In the genomic region with DNA sequence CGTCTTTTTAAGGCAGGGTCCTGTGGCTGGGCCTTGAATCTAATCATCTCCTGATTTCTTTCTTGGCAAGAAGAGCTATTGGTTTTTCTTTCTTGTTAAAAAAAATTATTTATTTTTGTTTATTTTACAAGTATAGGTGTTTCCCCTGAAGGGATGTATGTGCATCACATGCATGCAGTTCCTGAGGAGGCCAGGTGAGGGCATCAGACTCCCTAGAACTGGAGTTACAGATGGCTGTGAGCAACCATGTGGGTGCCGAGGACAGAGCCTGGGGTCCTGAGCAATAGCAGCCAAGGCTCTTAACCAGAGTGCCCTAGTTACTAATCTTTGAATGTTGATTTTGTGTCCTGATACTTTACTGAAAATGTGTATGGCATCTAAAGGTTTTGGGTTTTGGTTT, we compare ENCODE assay signal across 24 mouse cellular contexts. TPM values are rescaled to one million over a fixed set of nuclear protein-coding genes. Genes with fewer than 3 reads are reported as not detected.
DNase-seq lines count a peak whose midpoint lies in the region; ATAC-seq and TF ChIP-seq lines count a peak whose summit lies in the region.
"Had no signal": no experiment of that assay in that cellular context is flagged by ENCODE, and none has a peak within 500 bp of the region (broad histone marks: within the 10 kb centered on the region; RNA-seq: fewer than 3 reads in every experiment).

No protein-coding gene starts in this region.

- no peaks in the 10 kb centered on the region for H3K9me3 ChIP-seq in hindbrain, embryonic 13.5 days
- H3K9me3 ChIP-seq: forebrain, embryonic 15.5 days; intestine, embryonic 15.5 days; limb, embryonic 10.5 days; limb, embryonic 15.5 days had no signal

- H3K36me3 ChIP-seq in hindbrain, embryonic 13.5 days = no peaks in the 10 kb centered on the region
- H3K36me3 ChIP-seq: embryonic facial prominence, embryonic 12.5 days; forebrain, embryonic 15.5 days; intestine, embryonic 15.5 days; limb, embryonic 10.5 days; limb, embryonic 15.5 days had no signal

- no peaks in the 10 kb centered on the region for H3K27me3 ChIP-seq in hindbrain, embryonic 13.5 days
- H3K27me3 ChIP-seq: embryonic facial prominence, embryonic 12.5 days; forebrain, embryonic 15.5 days; intestine, embryonic 15.5 days; limb, embryonic 15.5 days had no signal

- H3K4me2 ChIP-seq in hindbrain, embryonic 13.5 days = no peak overlapping the region
- H3K4me2 ChIP-seq: embryonic facial prominence, embryonic 12.5 days; forebrain, embryonic 15.5 days; intestine, embryonic 15.5 days; limb, embryonic 15.5 days had no signal

- no peak overlapping the region for H3K9ac ChIP-seq in hindbrain, embryonic 13.5 days
- H3K9ac ChIP-seq: embryonic facial prominence, embryonic 12.5 days; forebrain, embryonic 15.5 days; intestine, embryonic 15.5 days; limb, embryonic 15.5 days had no signal

- no peak for DNase-seq in layer of hippocampus, adult 2 months (ENCODE audit: low spot score in 2 of 2)
- DNase-seq in layer of hippocampus, adult 18-20 months (ENCODE audit: low spot score in 2 of 2) = no peak
- peak; percentile 15 for DNase-seq in thymus, postnatal 4 days
- DNase-seq in thymus, postnatal 0 days (ENCODE audit: low spot score) = no peak
- peak; percentile 72 for DNase-seq in ES-CJ7 (ENCODE audit: low read depth, low spot score)
- no peak for DNase-seq in adrenal gland, postnatal 4 days (ENCODE audit: low spot score in 2 of 2)
- DNase-seq: adrenal gland, postnatal 14 days; cerebellum, adult 11-12 months; cerebellum, adult 9-11 months; embryo, embryonic 11 days; heart, postnatal 14 days; kidney, postnatal 36 days; layer of hippocampus, postnatal 36 days; midbrain, embryonic 14.5 days; thymus, postnatal 25 days had no signal

- no peak overlapping the region for H3K27ac ChIP-seq in layer of hippocampus, adult 2 months
- H3K27ac ChIP-seq in hindbrain, embryonic 13.5 days = no peak overlapping the region
- H3K27ac ChIP-seq: embryonic facial prominence, embryonic 12.5 days; forebrain, embryonic 15.5 days; hindbrain, postnatal 0 days; intestine, embryonic 15.5 days; limb, embryonic 10.5 days; limb, embryonic 15.5 days; macrophage had no signal

- no peak overlapping the region for H3K4me3 ChIP-seq in layer of hippocampus, adult 2 months
- no peak overlapping the region for H3K4me3 ChIP-seq in hindbrain, embryonic 13.5 days
- H3K4me3 ChIP-seq: embryonic facial prominence, embryonic 12.5 days; forebrain, embryonic 15.5 days; intestine, embryonic 15.5 days; limb, embryonic 10.5 days; limb, embryonic 15.5 days had no signal

- TF ChIP-seq CTCF in layer of hippocampus, adult 2 months (conservative IDR thresholded peaks at IDR 0.05) = peak; percentile 41

- no peak for ATAC-seq in hindbrain, embryonic 13.5 days (ENCODE audit: low FRiP score)
- ATAC-seq: forebrain, embryonic 15.5 days; hindbrain, postnatal 0 days; intestine, embryonic 15.5 days had no signal

- 88% methylated on average over 2 of the region's 2 CpGs for WGBS in hindbrain, embryonic 13.5 days

- H3K4me1 ChIP-seq in hindbrain, embryonic 13.5 days (replicated peaks) = no peaks in the 10 kb centered on the region
- H3K4me1 ChIP-seq: embryonic facial prominence, embryonic 12.5 days; forebrain, embryonic 15.5 days; intestine, embryonic 15.5 days; limb, embryonic 10.5 days; limb, embryonic 15.5 days had no signal

RNA-seq across cellular contexts. Expression of a gene that starts 21.1 kb away (rescaled TPM):
- 10 to 100 TPM; 81.3 to 83.0 TPM for total RNA-seq in layer of hippocampus, adult 2 months (2021)
- total RNA-seq in layer of hippocampus, adult 18-20 months (2021) = 10 to 100 TPM; 74.2 to 76.4 TPM
- 0.27 and 0.66 TPM in 2 replicates for polyA plus RNA-seq in thymus, postnatal 0 days (2015; fragmentation: Nextera tagmentation; extraction: Ambion mirVana)
- 52.3 and 57.0 TPM in 2 replicates for polyA plus RNA-seq in hindbrain, embryonic 13.5 days (2015; fragmentation: Nextera tagmentation; extraction: Ambion mirVana)
- total RNA-seq in adrenal gland, postnatal 4 days (2021) = 1 to 10 TPM; 8.1 to 8.8 TPM
- total RNA-seq: monocyte, adult 5-6 weeks had no signal
- polyA plus RNA-seq: macrophage had no signal

RNA-seq across cellular contexts. Expression of a gene that starts 21.4 kb away (rescaled TPM):
- total RNA-seq in layer of hippocampus, adult 2 months (2021) = 10 to 100 TPM; 15.0 to 15.6 TPM
- total RNA-seq in layer of hippocampus, adult 18-20 months (2021) = 10 to 100 TPM; 12.6 to 13.3 TPM
- polyA plus RNA-seq in thymus, postnatal 0 days (2015; fragmentation: Nextera tagmentation; extraction: Ambion mirVana) = 37.5 and 37.7 TPM in 2 replicates
- polyA plus RNA-seq in hindbrain, embryonic 13.5 days (2015; fragmentation: Nextera tagmentation; extraction: Ambion mirVana) = 34.7 and 35.5 TPM in 2 replicates
- total RNA-seq in adrenal gland, postnatal 4 days (2021) = 10 to 100 TPM; 25.8 to 26.2 TPM

Comparison
In these comparisons a context has a peak if more than half of its experiments do, and no peak if none do; other contexts are left out.
1. DNase-seq: peak in thymus, postnatal 4 days (single experiment) and ES-CJ7 (single experiment); none in layer of hippocampus, adult 2 months (0 of 2), layer of hippocampus, adult 18-20 months (0 of 2), thymus, postnatal 0 days (single experiment) and adrenal gland, postnatal 4 days (0 of 2).
2. RNA of a gene that starts 21.1 kb away (total RNA-seq): 81.3 to 83.0 TPM in layer of hippocampus, adult 2 months and 74.2 to 76.4 TPM in layer of hippocampus, adult 18-20 months; 8.1 to 8.8 TPM in adrenal gland, postnatal 4 days; every median in the first group is over 4 times any median in the second.